Mouse (Mus musculus): Measurements from ENCODE around the gene Cryl1. TPM values are rescaled to one million over a fixed set of nuclear protein-coding genes. Genes with fewer than 3 reads are reported as not detected.

The Cryl1 gene
- total RNA-seq (2021) = 1 to 10 TPM; 5.0 to 5.4 TPM
- long read RNA-seq, experiment 1, partial matches to known transcripts = 0 of 1 reads
- long read RNA-seq, experiment 1, other reads (novel, unspliced or antisense) = 1 of 1 reads
- long read RNA-seq, experiment 2, transcript Cryl1-201 (8 exons, 1,497 nt) = major isoform, 5 of 7 reads
- long read RNA-seq, experiment 2, partial matches to known transcripts = 2 of 7 reads
- long read RNA-seq, experiment 2, other reads (novel, unspliced or antisense) = 0 of 7 reads

DNA sequence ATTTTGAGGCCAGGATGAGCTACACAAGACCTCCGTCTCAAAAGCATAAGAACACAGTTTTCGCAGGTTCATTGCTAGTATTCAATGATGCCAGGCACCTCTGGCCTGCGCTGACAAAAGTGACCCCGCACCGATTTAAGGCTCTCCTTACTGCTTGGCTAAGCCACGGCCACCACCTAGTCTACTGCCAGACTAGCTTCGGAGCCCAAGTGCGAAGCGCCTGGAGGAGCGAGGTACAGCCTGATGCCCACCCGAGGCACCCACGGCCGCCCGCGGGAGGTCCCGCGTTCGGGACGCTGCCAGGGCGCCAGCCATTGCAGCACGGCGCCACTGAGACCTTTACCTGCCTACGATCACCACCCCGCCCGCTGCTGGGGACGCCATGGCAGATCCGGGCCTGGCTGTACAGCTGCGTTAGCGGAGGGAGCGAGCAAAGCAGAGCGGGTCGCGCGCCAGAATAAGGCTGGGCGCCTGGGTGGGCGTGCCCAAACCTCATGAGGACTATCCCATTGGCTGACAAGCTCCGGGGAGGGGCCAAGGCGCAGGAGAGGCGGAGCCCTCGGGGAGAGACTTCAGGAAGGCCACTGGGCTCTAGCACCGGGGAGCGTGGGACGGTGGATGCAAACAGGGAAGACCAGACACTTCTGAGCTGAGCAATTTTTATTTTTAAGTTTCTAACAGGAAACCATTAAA, at the start of gene Cryl1:
TSS of gene Cryl1 (minus strand) at position 465 of the 693 bp plus-strand sequence.
- DNase-seq = peak; percentile 96 to 97
- intact Hi-C loops (cut with DNase I) = loop anchor here (10.0 kb wide), 1 partner anchor 267 kb away; the partner anchor contains the start of gene Xpo4

DNA sequence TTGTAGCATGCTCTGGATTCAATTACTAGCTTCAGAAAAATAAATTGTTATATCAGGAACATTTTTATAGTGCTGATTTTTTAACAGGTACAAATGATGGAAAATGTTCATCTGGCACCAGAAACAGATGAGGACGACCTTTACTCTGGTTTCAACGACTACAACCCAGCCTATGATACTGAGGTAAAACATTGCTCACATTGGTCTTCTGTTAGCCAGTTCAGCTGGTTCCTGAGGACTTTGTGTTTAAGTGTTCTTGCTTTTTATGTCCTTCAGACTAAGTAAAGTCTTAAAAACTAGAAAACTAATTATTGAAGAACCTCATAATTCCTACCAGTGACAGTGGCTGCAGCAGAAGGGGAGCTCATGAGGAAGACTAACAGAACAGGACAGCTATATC, 32.1 kb upstream of the Cryl1 start:
- no peak for DNase-seq
- intact Hi-C loops (cut with DNase I) = no loop called here

DNA sequence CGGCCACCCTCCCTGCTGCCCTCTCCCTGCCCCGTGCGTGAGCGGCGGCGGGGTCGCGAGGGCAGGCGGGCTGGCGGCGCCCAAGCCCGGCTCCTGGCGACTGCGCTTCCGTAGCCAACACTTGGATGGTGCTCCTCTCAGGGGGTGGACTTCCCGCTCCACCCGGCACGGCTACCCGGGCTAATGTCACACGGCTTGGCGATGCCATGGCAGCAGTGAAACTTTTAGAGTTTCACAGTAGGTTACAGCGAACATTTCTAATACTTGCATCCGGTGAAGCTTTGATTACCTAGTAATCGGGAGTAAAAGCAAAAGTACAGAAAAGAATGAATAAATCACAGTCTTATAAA, 25.9 kb upstream of the Cryl1 start:
- DNase-seq = peak in 1 of 2 experiments; percentile 10
- intact Hi-C loops (cut with DNase I) = no loop called here

DNA sequence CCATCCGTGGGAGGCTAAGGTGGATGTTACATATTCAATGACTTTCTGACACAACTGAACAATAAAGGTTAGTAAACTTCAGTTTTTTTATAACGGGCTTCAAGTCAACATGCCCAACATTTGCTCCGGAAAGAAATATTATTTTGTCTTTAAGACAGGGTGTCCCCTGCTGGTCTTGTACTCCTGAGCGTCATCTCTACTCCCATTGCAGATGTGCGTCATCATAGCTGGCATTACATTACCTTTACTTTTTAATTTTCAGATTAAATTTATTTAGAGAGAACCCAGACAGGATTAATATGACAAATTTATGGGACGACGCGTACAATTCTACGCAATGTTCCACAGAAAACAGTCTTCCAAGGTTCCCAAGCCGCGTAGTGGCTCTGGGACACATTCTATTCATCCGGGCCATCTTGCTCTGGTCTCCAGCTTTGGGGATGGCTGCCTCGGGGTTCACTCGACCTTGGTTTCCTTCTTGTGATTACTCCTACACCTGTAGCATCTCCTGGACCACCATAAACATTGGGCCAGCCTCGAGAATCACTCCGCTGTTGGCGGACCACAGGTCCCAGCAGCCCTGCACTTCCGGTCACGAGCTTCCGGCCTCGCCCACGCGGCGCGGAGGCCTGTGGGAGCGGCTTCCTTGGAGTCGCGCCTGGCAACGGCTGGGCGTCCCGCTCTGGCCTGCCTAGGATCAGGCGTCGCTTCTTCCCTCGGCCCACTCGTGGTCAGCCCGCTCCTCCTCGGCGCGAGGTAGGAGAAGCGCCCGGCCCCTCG, 25.3 kb upstream of the Cryl1 start, which contains the start of gene Ift88:
TSS of gene Ift88 (plus strand) at position 631 of the 780 bp plus-strand sequence.
- intact Hi-C loops (cut with DNase I) = no loop called here
- peak; percentile 88 to 91 for DNase-seq

- intact Hi-C loops (cut with DNase I) = no loop called here
- DNase-seq = no peak
Measured at GRCm38 (mm10) chr14:57417187-57417586, 18.9 kb upstream of the Cryl1 start.

- DNase-seq = no peak
- intact Hi-C loops (cut with DNase I) = no loop called here
Measured at GRCm38 (mm10) chr14:57412166-57412565, 13.8 kb upstream of the Cryl1 start.

DNA sequence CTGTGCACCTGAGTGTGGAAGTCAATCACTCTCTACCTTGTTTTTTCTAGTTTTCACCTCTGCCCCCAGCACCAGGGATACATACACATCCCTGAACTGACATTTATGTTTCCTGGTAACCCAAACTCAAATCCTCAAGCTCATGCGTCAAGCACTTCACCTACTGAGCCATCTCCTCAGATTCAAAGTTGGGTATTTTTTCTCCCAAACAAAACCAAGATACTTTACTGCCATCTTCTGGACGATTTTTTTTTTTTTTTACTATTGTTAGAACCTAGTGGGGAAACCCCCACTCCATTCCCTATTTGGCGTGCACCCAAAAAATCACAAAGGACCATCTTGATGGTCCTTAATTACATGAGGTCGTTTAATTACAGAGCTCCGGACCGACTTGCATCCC, 10.8 kb upstream of the Cryl1 start:
- intact Hi-C loops (cut with DNase I) = loop anchor here (1.0 kb wide), 1 partner anchor 38 kb away; no protein-coding TSS in a partner anchor
- no peak for DNase-seq

DNA sequence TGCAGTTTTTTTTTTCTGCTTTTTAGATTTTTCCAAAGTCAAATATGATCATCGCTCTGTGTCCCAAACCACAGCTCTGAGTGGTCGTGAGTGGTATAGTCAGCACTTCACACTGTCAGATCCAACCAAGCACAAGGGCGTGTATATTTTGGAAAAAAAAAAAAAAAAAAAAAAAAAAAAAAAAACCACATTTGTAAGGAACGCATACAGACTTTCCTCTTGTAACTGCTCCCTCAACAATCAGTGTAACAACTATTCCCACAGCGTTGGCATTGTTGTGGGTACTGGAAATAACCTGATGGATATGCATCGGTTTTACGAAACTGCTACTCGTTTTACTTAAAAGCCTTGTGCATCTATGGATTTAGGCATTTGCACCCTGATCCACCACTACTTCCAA, 9.8 kb upstream of the Cryl1 start:
- no peak for DNase-seq
- intact Hi-C loops (cut with DNase I) = no loop called here

GRCm38 (mm10) chr14:57407039-57407987, 9.0 kb upstream of the Cryl1 start:
- no peak for DNase-seq
- intact Hi-C loops (cut with DNase I) = no loop called here

DNA sequence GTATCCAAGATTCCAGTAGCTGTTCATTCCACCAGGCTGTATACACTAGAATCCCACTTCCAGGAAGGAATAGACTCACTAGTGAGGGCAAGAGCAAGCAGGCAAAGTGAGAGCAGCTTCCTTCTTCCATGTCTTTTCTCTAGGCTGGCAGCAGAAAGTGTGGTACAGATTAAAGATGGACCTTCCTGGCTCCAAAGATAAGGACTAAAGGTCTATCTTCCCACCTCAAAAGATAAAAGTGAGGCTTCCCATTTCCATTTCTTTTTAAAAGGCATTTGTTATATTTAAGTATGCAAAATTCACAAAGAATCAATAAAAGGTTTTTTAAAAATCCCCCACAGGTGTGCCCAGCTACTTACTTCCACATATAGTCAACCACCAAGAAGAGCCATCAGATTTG, 4.5 kb upstream of the Cryl1 start:
- DNase-seq = no peak
- intact Hi-C loops (cut with DNase I) = no loop called here

DNA sequence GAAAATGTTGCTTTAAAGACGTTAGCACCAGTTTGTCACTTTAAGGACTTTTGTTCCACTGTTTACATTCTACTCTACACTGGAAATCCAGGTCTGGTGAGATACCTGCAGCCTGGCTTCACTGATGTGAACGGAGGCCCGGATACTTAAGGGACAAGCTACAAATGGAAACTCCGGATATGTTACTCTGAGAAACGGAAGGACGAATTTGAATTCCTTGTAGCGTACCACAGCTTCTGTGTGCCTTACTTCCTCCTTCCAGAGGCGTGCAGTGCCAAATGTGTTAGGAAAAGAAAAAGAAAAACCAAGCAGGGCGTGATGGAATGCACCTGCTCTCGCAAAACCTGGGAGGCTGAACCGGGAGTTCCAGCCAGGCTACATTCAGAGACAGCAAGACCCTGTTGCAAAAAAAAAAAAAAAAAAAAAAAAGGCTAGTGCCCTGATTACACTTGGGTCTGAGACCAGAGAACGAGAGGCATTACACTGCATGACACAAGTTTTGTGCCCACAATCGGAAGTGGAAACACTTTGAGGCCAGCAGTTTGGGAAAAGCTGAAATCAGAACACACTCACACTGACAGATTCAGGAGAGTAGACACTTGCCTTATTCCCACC, 591 bp upstream of the Cryl1 start:
- peak in 1 of 2 experiments; percentile 19 for DNase-seq
- intact Hi-C loops (cut with DNase I) = loop anchor here (10.0 kb wide), 1 partner anchor 266 kb away; the partner anchor contains the start of gene Xpo4

DNA sequence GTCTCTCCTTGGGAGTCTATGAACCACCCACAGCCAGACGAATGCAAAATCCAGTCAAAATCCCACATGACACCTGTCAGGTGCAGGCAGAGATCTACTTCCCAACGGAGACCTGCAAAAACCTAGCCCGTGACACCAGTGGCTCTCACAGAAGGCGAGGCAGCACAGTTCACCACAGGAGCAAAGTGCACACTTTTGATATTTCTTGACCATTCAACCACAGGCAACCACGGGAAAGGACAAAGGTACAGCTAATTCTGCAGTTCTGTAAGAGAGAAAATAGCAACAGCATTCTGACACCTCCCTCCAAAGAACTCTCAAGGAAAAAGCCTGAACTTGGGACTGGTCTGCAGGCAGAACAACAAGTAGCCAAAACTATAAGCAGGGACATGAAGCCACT, 1.1 kb downstream of the Cryl1 start:
- DNase-seq = no peak
- intact Hi-C loops (cut with DNase I) = loop anchor here (10.0 kb wide), 1 partner anchor 268 kb away; the partner anchor contains the start of gene Xpo4

DNA sequence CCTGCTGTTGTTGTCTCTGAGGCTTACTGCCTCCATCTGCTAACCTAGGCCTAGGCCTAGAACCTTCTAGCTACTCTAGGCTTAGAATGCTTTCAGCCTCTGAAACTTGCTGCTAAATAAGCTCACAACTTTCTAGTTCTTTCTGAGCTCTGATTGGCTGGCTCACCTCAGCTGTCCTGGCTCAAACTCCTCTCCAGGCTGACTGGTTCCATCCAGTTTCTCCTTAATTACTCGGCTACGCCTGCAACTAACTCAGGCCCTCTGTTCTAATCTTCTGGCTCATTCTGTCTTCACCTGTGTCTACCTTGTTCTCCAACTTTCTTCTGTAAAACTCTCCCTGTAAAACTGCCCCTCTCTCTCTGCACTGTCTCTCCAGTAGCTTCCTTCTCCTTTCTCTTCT, 2.9 kb downstream of the Cryl1 start:
- intact Hi-C loops (cut with DNase I) = loop anchor here (10.0 kb wide), 1 partner anchor 269 kb away; the partner anchor contains the start of gene Xpo4
- no peak for DNase-seq

GRCm38 (mm10) chr14:57392278-57392677, 6.1 kb downstream of the Cryl1 start:
- intact Hi-C loops (cut with DNase I) = loop anchor here (10.0 kb wide), 1 partner anchor 273 kb away; the partner anchor contains the start of gene Xpo4
- DNase-seq = no peak

- DNase-seq = no peak
- intact Hi-C loops (cut with DNase I) = loop anchor here (10.0 kb wide), 1 partner anchor 273 kb away; the partner anchor contains the start of gene Xpo4
Measured at GRCm38 (mm10) chr14:57391621-57392020, 6.7 kb downstream of the Cryl1 start.

- intact Hi-C loops (cut with DNase I) = no loop called here
- no peak for DNase-seq
Measured at GRCm38 (mm10) chr14:57386758-57387561, 11.4 kb downstream of the Cryl1 start.

DNA sequence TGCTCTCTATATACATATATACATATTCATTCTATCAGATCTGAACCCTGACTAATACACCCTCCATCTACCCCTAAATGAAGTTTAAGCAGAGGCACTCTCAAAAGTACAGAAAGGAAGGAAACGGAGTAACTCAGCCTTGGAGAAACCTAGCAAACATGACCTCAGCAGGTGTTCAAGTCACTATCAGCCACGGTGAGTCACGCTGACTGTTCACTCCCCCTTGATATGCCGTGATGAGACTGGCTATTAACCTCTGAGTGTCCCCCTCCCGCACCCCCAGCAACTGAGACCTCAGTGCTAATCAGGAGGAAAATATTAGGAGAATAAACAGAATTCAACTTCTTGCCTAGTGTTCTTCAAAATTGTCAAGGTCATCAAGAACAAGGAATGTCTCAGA, 12.7 kb downstream of the Cryl1 start:
- DNase-seq = no peak
- intact Hi-C loops (cut with DNase I) = no loop called here

GRCm38 (mm10) chr14:57377531-57377930, 20.8 kb downstream of the Cryl1 start:
- no peak for DNase-seq
- intact Hi-C loops (cut with DNase I) = loop anchor here (10.0 kb wide), 3 partner anchors 147 to 537 kb away; partner anchors contain the start of gene Il17d

Measured in gastrocnemius, postnatal 36 days (tissue).